Mouse (Mus musculus) limb, embryonic 11.5 days (tissue): ENCODE results near the gene Tmem9. TPM values are rescaled to one million over a fixed set of nuclear protein-coding genes. Genes with fewer than 3 reads are reported as not detected.

Experiments used
- ATAC-seq: fragments of 200-750 bp; cut with Nextera tagmentation; 2 replicates; pipeline ENCODE4 v1.8.0; 2017; ENCODE audit warnings: low read depth; ENCODE audit not compliant: insufficient number of reproducible peaks, low FRiP score, low TSS enrichment
- DNase-seq: peaks from one replicate; pipeline ENCODE4 v3.0.0-alpha.2; 2015; ENCODE audit warnings: low spot score
- H3K27ac ChIP-seq: fragments of 300-500 bp; sonication (generic); replicated peaks from 2 replicates; pipeline ENCODE4 v1.5.1; 2014; ENCODE audit warnings: low read depth, mild to moderate bottlenecking, low read length
- H3K27me3 ChIP-seq: fragments of 300-500 bp; sonication (generic); 2 replicates; pipeline ENCODE4 v1.6.1; 2014; ENCODE audit warnings: mild to moderate bottlenecking, low read length, mixed read lengths; ENCODE audit not compliant: control insufficient read depth, insufficient read depth
- H3K36me3 ChIP-seq: fragments of 300-500 bp; sonication (generic); 2 replicates; pipeline ENCODE4 v1.6.1; 2014; ENCODE audit warnings: mild to moderate bottlenecking, low read length, moderate library complexity, mixed read lengths; ENCODE audit not compliant: control insufficient read depth, insufficient read depth
- H3K4me1 ChIP-seq: fragments of 300-500 bp; sonication (generic); 2 replicates; pipeline ENCODE4 v1.6.1; 2014; ENCODE audit warnings: low read length, mixed read lengths; ENCODE audit not compliant: control insufficient read depth, insufficient read depth
- H3K4me2 ChIP-seq: fragments of 300-500 bp; sonication (generic); 2 replicates; pipeline ENCODE4 v1.6.1; 2014; ENCODE audit warnings: low read depth, mild to moderate bottlenecking, moderate library complexity; ENCODE audit not compliant: severe bottlenecking
- H3K4me3 ChIP-seq: fragments of 300-500 bp; sonication (generic); 2 replicates; pipeline ENCODE4 v1.5.1; 2014; ENCODE audit warnings: low read depth, low read length
- H3K9ac ChIP-seq: fragments of 300-500 bp; sonication (generic); 2 replicates; pipeline ENCODE4 v1.6.1; 2014; ENCODE audit warnings: mild to moderate bottlenecking, low read length
- H3K9me3 ChIP-seq: fragments of 300-500 bp; sonication (generic); 2 replicates; pipeline ENCODE4 v1.6.1; 2016; ENCODE audit warnings: low read length; ENCODE audit not compliant: control insufficient read depth
- WGBS: fragments of 180-500 bp; shearing (Covaris S2); extraction: QIAGEN DNeasy Blood & Tissue Kit; methylation state at CpG from one replicate; pipeline ENCODE4 v1.1.7; 2014; 5-methylcytosine and 5-hydroxymethylcytosine counted together
- polyA plus RNA-seq: library from polyadenylated mRNA; unstranded; fragments of >200 nt; fragmentation: Nextera tagmentation; extraction: Ambion mirVana; gene quantifications from 2 replicates; pipeline ENCODE4 v1.2.1, GENCODE M21; 2014

Tmem9 gene
- 60.6 and 99.8 TPM in 2 replicates for polyA plus RNA-seq

- WGBS = 3% methylated on average over 37 of the region's 37 CpGs
Observed at GRCm38 (mm10) chr1:136007211-136008158, at the start of gene Tmem9. Tmem9 (plus strand) TSS chr1:136008150.

DNA sequence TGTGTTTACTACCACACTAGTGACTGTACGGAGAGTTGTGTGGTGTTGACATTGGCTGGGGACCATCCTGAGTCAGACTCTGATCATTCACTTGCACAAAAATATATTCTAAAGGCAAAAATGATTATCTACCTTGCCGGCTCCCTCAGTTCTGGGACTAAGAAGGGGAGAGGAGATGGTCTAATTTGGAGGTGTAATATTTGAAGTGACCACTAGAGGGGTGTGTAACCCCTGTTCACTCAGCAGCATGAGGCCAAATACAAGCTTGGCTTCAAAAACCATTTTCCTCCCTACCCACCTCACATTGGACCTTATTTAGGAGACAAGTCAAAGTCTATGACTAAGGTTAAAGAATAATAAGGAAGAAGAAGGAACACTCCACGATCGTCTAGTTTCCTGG is 49.5 kb upstream of the Tmem9 start:
- Histone ChIP-seq H3K4me2 (no peak overlapping the region), H3K27me3 (no peaks in the 10 kb centered on the region), H3K4me3 (no peak overlapping the region), H3K36me3 (no peaks in the 10 kb centered on the region), H3K4me1 (no peaks in the 10 kb centered on the region), H3K9ac (no peak overlapping the region), H3K27ac (no peak overlapping the region), H3K9me3 (no peaks in the 10 kb centered on the region)
- WGBS = 49% methylated on average over 4 of the region's 4 CpGs
- DNase-seq (peak; percentile 28), ATAC-seq (no peak)

More at GRCm38 (mm10) chr1:136007211-136008158, at the start of gene Tmem9:
- Histone ChIP-seq H3K36me3 (no peaks in the 10 kb centered on the region), H3K9ac (peak within 1 kb of the TSS; percentile 34), H3K4me2 (peak within 1 kb of the TSS; percentile 80), H3K9me3 (no peaks in the 10 kb centered on the region), H3K27me3 (peaks cover 5% of the 10 kb centered on the region), H3K4me3 (peak within 1 kb of the TSS; percentile 38), H3K4me1 (no peaks in the 10 kb centered on the region), H3K27ac (no peak within 1 kb of the TSS)
- ATAC-seq = peak; percentile 88
- peak; percentile 80 for DNase-seq

GRCm38 (mm10) chr1:135963177-135963576 is 44.8 kb upstream of the Tmem9 start:
- Histone ChIP-seq H3K27me3 (no peaks in the 10 kb centered on the region), H3K4me3 (no peak overlapping the region), H3K27ac (no peak overlapping the region), H3K4me1 (no peaks in the 10 kb centered on the region), H3K9me3 (no peaks in the 10 kb centered on the region), H3K9ac (no peak overlapping the region), H3K4me2 (no peak overlapping the region), H3K36me3 (no peaks in the 10 kb centered on the region)
- WGBS = 74% methylated on average over 5 of the region's 5 CpGs
- DNase-seq (no peak), ATAC-seq (no peak)

DNA sequence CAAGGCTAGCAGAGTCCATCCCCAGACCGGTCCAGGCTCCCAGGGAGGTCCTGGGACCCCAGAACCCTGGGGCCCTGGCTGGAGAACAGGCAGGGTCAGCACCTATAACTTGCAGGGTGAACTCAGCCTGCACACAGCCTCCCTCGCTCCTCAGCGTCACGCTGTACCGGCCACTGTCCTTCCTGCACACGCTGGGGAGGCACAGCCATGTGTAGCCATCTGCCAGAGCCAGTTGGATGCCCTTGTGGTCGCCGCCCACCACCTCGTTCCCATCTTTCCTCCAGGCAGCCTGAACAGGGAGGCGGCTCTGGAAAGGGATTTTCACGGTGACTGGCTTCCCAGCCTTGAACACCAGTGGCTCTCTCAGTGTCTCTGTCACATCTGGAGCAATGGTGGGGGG is 43.4 kb upstream of the Tmem9 start:
- H3K4me2 ChIP-seq = no peak overlapping the region
- no peaks in the 10 kb centered on the region for H3K4me1 ChIP-seq
- H3K9ac ChIP-seq = no peak overlapping the region
- H3K4me3 ChIP-seq = no peak overlapping the region
- ATAC-seq (no peak), DNase-seq (no peak)
- no peaks in the 10 kb centered on the region for H3K36me3 ChIP-seq
- 70% methylated on average over 11 of the region's 11 CpGs for WGBS
- no peaks in the 10 kb centered on the region for H3K9me3 ChIP-seq
- H3K27me3 ChIP-seq = no peaks in the 10 kb centered on the region
- H3K27ac ChIP-seq = no peak overlapping the region

GRCm38 (mm10) chr1:135967739-135968138 is 40.2 kb upstream of the Tmem9 start:
- H3K27me3 ChIP-seq = no peaks in the 10 kb centered on the region
- H3K4me3 ChIP-seq = no peak overlapping the region
- 80% methylated on average over 4 of the region's 4 CpGs for WGBS
- H3K36me3 ChIP-seq = no peaks in the 10 kb centered on the region
- H3K4me2 ChIP-seq = no peak overlapping the region
- no peak overlapping the region for H3K27ac ChIP-seq
- no peak overlapping the region for H3K9ac ChIP-seq
- ATAC-seq = no peak
- H3K9me3 ChIP-seq = no peaks in the 10 kb centered on the region
- no peaks in the 10 kb centered on the region for H3K4me1 ChIP-seq
- DNase-seq = no peak

- no peaks in the 10 kb centered on the region for H3K36me3 ChIP-seq
- H3K9ac ChIP-seq = no peak overlapping the region
- no peaks in the 10 kb centered on the region for H3K27me3 ChIP-seq
- ATAC-seq (no peak), DNase-seq (no peak)
- no peaks in the 10 kb centered on the region for H3K9me3 ChIP-seq
- H3K4me3 ChIP-seq = no peak overlapping the region
- no peak overlapping the region for H3K4me2 ChIP-seq
- 53% methylated on average over 2 of the region's 2 CpGs for WGBS
- H3K27ac ChIP-seq = no peak overlapping the region
- no peaks in the 10 kb centered on the region for H3K4me1 ChIP-seq
Observed at GRCm38 (mm10) chr1:135970486-135970885, 37.5 kb upstream of the Tmem9 start.

- WGBS = 93% methylated on average over 3 of the region's 3 CpGs
- ATAC-seq = no peak
- Histone ChIP-seq H3K27me3 (no peaks in the 10 kb centered on the region), H3K4me2 (no peak overlapping the region), H3K4me3 (no peak overlapping the region), H3K4me1 (no peaks in the 10 kb centered on the region), H3K9ac (no peak overlapping the region), H3K9me3 (no peaks in the 10 kb centered on the region), H3K27ac (no peak overlapping the region), H3K36me3 (no peaks in the 10 kb centered on the region)
- no peak for DNase-seq
Observed at GRCm38 (mm10) chr1:135972576-135972975, 35.4 kb upstream of the Tmem9 start.

DNA sequence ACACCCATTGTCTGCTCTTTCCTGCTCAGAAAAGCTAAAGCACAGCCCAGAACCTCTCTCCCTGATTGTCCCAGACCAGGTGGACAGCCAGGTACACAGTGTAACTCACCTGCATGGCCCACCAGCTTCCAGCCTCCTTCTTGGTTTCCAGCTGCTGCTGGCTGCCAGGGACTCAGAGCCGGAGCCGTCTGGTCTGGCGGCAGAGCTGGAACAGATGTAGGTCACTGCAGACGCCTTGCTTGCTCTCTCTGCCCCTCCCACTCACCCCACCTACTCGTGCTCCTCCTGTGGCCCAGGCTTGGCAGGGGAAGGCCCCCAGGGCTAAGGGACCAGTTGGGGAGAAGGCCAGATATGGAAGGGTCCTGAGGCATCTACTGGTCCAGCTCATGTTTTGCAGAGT is 23.8 kb upstream of the Tmem9 start:
- 23% methylated on average over 5 of the region's 5 CpGs for WGBS
- Histone ChIP-seq H3K4me1 (no peaks in the 10 kb centered on the region), H3K27me3 (no peaks in the 10 kb centered on the region), H3K27ac (no peak overlapping the region), H3K4me2 (no peak overlapping the region), H3K9ac (no peak overlapping the region), H3K9me3 (no peaks in the 10 kb centered on the region), H3K36me3 (no peaks in the 10 kb centered on the region), H3K4me3 (no peak overlapping the region)
- no peak for DNase-seq
- no peak for ATAC-seq
